Mouse (Mus musculus) kidney, adult 8-10 months (tissue): ENCODE measurements around the gene Atp1b4.
"Not testable (repeated sequence)": the region's sequence is repeated elsewhere in the genome, so short reads cannot be mapped to it uniquely, and the experiment has no call there.

ENCODE experiments used
- DNase-seq, 2 experiments: peaks; one replicate each; pipeline ENCODE4 v3.0.0; 2022

Gene Atp1b4

DNA sequence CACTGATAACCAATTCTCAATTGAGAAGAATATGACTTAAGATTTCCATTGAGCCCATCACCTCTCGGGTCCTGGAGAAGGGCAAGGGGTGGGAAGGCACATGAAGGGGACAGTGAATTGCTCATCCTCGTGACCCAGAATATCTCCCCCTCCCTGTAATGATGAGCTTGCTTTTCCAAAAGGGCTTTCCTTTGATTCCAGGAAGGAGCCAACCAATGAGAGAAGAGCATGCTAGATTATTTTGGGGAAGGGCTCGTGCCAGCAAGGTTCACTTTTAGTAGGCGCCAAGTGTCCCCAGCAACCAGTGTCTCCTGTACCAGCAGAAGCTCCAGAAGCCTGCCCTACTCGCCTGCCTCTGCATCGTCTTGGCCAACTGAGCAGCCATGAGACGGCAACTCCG, at the start of gene Atp1b4:
Gene Atp1b4 (plus strand): TSS at position 301 of the 400 bp plus-strand sequence.
- no peak for DNase-seq

DNA sequence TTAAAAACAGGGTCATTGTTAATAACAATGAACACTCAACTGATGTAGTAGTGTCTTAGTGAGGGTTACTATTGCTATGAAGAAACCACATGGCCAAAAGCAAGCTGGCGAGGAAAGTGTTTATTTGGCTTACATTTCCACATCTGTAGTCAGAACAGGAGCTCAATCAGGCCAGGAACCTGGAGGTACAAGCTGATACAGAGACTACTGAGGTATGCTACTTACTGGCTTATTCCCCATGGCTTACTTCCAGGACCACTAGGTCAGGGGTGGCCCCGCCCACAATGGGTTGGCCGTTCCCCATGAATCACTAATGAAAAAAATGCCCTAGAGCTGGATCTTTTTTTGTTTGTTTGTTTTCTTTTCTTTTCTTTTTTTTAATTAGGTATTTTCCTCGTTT, 7.4 kb upstream of the Atp1b4 start:
- DNase-seq = peak in 1 of 2 experiments; percentile 1

DNA sequence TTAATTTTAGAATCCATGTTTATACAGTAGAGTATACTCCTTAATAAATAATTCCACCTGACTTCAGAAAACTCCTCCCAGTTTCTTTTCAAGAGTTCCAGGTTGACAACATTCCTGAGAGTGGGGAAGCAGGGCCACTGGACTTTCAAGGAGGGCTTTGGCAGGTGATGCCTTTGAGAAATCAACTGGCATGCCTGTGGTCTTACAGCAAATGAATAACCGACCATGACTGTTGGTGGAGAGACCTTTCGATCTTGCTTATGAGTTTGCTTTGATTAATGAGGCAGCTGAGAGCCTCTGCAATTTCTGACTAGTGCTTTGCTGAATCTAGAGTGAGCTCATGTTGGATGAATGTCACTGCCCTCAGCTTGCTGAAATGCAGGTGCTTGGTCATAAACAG, 4.9 kb upstream of the Atp1b4 start:
- no peak for DNase-seq

DNA sequence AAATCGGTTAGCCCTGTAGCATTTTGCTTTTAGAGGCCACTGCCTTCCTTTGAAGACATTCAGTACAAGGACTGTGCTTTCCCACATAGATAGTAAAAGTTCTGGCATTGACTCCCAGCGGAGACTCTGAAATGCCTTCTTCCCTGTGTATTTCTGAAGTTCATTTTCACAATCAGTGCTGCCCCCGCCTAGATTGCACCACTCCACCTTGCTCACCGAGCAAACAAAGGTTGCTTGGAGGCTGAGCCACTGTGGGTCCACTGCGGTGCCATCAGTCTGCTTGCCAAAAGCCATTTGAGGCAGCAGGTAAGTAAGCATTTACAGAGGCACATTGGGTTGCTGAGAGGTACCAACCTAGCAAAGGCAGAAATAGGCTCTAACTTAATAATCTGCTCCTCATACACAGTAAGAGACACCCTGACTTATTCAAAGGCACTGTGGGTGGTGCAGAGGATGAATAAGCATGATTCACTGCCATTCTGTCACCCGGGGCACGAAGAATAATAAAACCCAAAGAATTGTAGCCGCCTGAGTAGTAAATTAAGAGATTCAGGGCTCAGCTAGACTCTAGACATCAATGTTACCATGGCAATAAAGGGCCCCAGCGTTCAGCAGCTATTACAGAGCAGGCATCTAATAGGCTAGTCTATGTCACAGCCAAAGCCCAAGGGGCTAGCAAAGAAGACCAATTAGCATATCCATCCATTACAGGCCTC, 2.9 kb upstream of the Atp1b4 start:
- no peak for DNase-seq

DNA sequence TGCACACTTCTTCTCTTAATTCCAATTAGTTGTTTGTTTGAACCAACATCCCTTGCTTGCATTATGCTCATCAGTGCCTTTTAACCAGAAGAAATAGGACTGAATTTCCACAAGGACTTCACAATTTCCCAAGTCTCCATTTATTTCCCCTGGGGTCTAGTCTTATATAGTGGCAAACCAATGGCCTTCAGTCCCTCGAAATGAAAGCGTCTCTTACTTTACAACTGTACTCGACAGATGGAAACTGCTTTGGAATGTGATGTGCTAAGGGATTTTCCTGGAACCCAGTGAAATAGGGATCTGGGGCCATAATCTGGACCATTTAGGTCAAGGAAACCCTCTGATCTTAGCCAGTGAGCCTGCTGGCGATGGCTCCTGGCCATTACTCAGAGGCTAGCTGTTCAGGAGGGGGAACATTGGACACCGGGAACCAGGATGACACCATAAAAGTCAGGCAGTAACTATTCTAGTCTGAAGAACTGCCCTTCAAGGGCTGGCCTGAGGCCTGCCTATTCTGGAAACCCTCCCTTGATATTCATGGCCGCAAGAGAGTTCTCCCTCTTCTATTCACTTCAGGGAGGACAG, 2.3 kb upstream of the Atp1b4 start:
- no peak for DNase-seq

DNA sequence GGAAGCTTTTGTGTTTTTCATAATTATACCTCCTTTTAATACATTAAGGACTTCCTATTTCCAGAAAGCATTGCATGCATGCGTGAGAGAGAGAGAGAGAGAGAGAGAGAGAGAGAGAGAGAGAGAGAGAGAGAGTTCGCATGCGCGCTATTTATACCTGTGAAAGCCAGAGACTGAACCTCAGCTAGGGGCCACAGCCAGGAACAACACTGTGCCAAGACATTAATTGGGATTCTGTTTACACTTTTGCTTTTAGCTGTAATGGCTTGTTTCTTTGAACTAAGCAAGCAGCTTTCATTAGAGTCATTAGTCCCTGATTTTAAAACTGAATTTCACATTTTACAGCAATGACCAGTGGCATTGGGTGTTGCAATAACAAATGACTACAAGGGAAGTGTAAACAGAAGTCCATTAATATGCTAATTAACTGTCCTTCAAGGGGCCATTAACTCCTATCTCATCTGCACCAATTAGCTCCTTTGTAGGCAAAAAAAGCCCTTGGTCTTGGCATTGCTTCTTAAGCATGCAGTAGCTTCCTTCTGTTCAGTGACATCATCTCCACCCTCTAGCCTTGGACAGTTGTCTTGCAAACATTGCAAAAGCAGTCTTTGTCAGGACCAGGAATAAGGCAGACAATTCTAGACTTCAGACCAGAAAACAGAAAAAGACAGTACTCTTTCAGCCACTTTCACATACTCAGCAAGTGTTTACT, 14.9 kb downstream of the Atp1b4 start:
- no peak for DNase-seq

DNA sequence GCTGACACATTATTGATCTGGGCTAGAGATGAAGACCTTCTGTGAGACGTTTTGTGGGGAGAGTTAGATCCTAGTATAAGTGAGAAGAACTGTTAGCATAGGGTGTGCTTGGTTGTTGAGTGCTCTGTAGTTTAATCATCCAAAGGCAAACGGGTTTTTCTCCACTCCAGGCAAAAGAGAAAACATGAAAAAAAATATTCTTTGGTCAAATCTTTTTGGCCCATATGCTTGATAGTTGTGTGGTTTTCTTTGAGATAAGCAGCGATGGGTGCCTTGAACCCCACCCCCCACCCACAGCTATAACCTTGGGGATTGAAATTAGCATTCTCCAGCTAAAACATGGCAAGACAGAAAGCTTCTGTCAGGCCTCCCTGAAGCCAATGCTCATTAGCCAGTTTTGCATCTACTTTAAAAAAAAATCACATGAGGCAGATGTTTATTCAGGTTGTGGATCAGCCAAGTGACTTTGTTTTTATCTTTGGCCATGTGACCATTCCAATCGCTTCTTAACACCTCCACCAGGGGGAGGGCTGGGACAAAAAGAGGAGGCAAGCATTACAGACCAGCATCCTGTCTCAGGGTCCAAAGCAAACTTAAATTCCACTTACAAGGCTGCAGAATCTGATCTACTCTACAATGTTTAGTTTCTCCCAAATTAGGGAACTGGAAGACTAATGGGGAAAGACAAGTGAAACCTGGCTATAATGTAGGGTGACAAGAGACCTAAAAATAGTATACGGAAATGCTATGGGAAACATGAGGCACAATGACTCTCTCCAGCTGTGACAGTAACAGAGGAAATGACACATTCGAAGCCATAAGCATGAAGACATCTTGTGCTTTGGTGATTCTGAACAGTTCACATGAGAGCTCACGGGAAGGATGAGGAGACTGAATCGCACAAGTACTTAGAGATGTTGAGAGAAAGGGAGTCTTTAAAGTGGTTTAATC, 18.6 kb downstream of the Atp1b4 start:
- DNase-seq = peak; percentile 59 to 63

DNA sequence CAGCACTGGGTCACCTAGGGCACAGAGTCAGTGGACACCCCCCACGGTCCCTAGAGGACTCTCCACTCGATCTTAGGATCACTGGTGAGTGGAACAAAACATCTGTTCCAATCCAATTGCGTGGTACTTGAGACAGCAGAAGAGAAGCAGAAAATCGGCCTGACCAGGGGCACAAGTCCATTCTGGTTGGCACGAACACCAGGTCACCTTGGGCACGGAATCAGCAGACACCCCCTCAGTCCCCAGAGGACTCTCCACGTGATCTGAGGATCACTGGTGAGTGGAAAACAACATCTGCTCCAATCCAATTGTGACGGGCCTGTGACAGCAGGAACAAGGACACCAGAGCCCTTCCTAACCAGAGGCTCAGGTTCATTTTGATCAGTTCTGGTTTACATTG, 46.0 kb downstream of the Atp1b4 start:
- DNase-seq = peak; percentile 58 to 62

DNA sequence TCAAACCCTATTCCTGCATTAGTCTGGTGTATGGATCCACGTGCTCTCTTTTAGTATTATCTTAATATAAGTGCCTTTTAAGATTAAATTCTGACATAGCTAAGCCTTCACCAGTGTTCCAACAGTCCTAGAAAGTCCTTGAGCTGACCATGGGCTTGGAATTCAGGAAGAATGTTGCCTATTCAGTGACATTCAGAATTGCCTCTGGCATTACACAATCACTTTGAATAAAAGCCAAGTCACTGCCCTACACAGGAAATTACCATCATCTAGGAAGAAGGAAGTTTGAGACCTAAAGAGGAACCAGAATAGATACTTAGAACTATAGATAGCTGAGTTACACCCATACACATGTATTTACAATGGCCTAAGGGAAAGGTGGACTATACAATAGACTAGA, 48.6 kb downstream of the Atp1b4 start:
- DNase-seq = peak in 1 of 2 experiments; percentile 53

DNA sequence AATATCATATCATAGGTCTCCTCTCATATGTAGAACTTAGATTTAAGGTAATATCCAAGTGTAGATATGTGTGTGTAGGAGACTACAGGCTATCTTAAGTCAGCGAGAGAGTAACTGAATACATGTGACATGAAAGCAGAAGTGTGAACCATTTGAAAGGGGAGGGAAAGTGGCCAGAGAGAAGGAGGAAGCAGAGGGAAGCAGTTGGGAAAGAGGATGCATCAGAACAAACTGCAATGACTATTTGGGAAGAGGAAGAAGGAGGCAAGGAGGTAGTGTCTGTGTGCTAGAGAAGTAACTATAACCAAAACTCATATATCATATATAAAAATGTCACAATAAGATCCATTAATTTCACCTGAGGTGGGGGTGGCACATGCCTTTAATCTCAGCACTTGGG, 57.2 kb downstream of the Atp1b4 start:
- not testable (repeated sequence) for DNase-seq
